Mouse (Mus musculus) small intestine, adult 2 months (tissue): Measurements from ENCODE around the gene Tnni2. TPM values are rescaled to one million over a fixed set of nuclear protein-coding genes. Genes with fewer than 3 reads are reported as not detected.

Source experiments
- H3K27ac ChIP-seq: fragments of 200-500 bp; 2 replicates; pipeline ENCODE4 v1.5.1; 2012; ENCODE audit warnings: low read depth, low read length, control low read depth, inconsistent platforms; ENCODE audit not compliant: insufficient read depth
- H3K27me3 ChIP-seq: fragments of 200-500 bp; 2 replicates; pipeline ENCODE4 v1.6.1; 2012; ENCODE audit warnings: mild to moderate bottlenecking, moderate library complexity, low read length, inconsistent platforms; ENCODE audit not compliant: control insufficient read depth, insufficient read depth
- H3K36me3 ChIP-seq: fragments of 200-500 bp; 2 replicates; pipeline ENCODE4 v1.6.1; 2012; ENCODE audit warnings: mild to moderate bottlenecking, low read length, control low read depth, inconsistent platforms; ENCODE audit not compliant: control insufficient read depth, insufficient read depth
- H3K4me1 ChIP-seq: fragments of 200-500 bp; 2 replicates; pipeline ENCODE4 v1.6.1; 2012; ENCODE audit warnings: low read length, inconsistent platforms, mixed read lengths; ENCODE audit not compliant: control insufficient read depth, insufficient read depth, insufficient read length
- H3K4me3 ChIP-seq: fragments of 200-500 bp; 2 replicates; pipeline ENCODE4 v1.5.1; 2012; ENCODE audit warnings: low read depth, mild to moderate bottlenecking, control low read depth, inconsistent platforms, low read length, moderate library complexity
- CTCF ChIP-seq: fragments of 200-500 bp; IDR thresholded peaks from 2 replicates; pipeline ENCODE4 v1.5.1; 2012; ENCODE audit warnings: low read depth, mild to moderate bottlenecking, control low read depth, inconsistent platforms, low read length, moderate library complexity, mixed read lengths; ENCODE audit not compliant: insufficient replicate concordance, insufficient read length; ENCODE audit errors: extremely low read depth
- POLR2A ChIP-seq: fragments of 200-500 bp; IDR thresholded peaks from 2 replicates; pipeline ENCODE4 v1.6.1; 2012; ENCODE audit warnings: low read depth, mild to moderate bottlenecking, control low read depth, inconsistent platforms, low read length, moderate library complexity
- WGBS: fragments of 180-500 bp; shearing (Covaris S2); methylation state at CpG from one replicate; pipeline ENCODE4 v1.1.7; 2018; 5-methylcytosine and 5-hydroxymethylcytosine counted together
- polyA plus RNA-seq: library from polyadenylated mRNA; depleted of rRNA; stranded (reverse); fragments of >200 nt; gene quantifications from 2 replicates; pipeline ENCODE4 v1.2.3, GENCODE M21; 2012

Gene Tnni2
- polyA plus RNA-seq, 1 experiment: 0.35 TPM

- no peak for TF ChIP-seq CTCF
- TF ChIP-seq POLR2A: no peak
- peak overlapping the region; percentile 62 for H3K27ac ChIP-seq
- no peaks in the 10 kb centered on the region for H3K36me3 ChIP-seq
- no peaks in the 10 kb centered on the region for H3K4me1 ChIP-seq
- 79% methylated on average over 13 of the region's 13 CpGs for WGBS
- peak overlapping the region; percentile 57 for H3K4me3 ChIP-seq
- H3K27me3 ChIP-seq: no peaks in the 10 kb centered on the region
These were observed 35.3 kb downstream of the Tnni2 start for GRCm38 (mm10) chr7:142476795-142477452.

- H3K27me3 ChIP-seq: no peaks in the 10 kb centered on the region
- no peaks in the 10 kb centered on the region for H3K36me3 ChIP-seq
- H3K4me1 ChIP-seq: peaks cover 4% of the 10 kb centered on the region; the same call in 1 of the 2 replicates
- no peak overlapping the region for H3K27ac ChIP-seq
- WGBS: 73% methylated on average over 6 of the region's 6 CpGs
- TF ChIP-seq POLR2A (no peak), CTCF (no peak)
- peak overlapping the region; percentile 27 for H3K4me3 ChIP-seq
These were observed 36.4 kb downstream of the Tnni2 start for GRCm38 (mm10) chr7:142478001-142478400.

GRCm38 (mm10) chr7:142478574-142478973 is 37.0 kb downstream of the Tnni2 start:
- no peaks in the 10 kb centered on the region for H3K27me3 ChIP-seq
- no peaks in the 10 kb centered on the region for H3K36me3 ChIP-seq
- TF ChIP-seq CTCF: no peak
- TF ChIP-seq POLR2A: no peak
- 87% methylated on average over 2 of the region's 2 CpGs for WGBS
- H3K4me3 ChIP-seq: no peak overlapping the region; the same call in 1 of the 2 replicates
- H3K27ac ChIP-seq: no peak overlapping the region
- H3K4me1 ChIP-seq: peaks cover 4% of the 10 kb centered on the region; the same call in 1 of the 2 replicates

- H3K27me3 ChIP-seq: no peaks in the 10 kb centered on the region
- H3K27ac ChIP-seq: peak overlapping the region; percentile 14; the same call in 1 of the 2 replicates
- no peaks in the 10 kb centered on the region for H3K36me3 ChIP-seq
- no peak for TF ChIP-seq POLR2A
- no peak for TF ChIP-seq CTCF
- H3K4me1 ChIP-seq: peaks cover 4% of the 10 kb centered on the region; the same call in 1 of the 2 replicates
- H3K4me3 ChIP-seq: no peak overlapping the region
These were observed 37.7 kb downstream of the Tnni2 start for GRCm38 (mm10) chr7:142479307-142479706.

GRCm38 (mm10) chr7:142479886-142480285 is 38.3 kb downstream of the Tnni2 start:
- Histone ChIP-seq H3K27ac (no peak overlapping the region), H3K27me3 (no peaks in the 10 kb centered on the region), H3K36me3 (no peaks in the 10 kb centered on the region; the same call in 1 of the 2 replicates), H3K4me1 (peaks cover 4% of the 10 kb centered on the region; the same call in 1 of the 2 replicates), H3K4me3 (no peak overlapping the region)
- WGBS: 82% methylated on average over 3 of the region's 3 CpGs
- TF ChIP-seq CTCF (no peak), POLR2A (no peak)

GRCm38 (mm10) chr7:142480661-142481060 is 39.1 kb downstream of the Tnni2 start:
- H3K4me3 ChIP-seq: no peak overlapping the region
- 77% methylated on average over 3 of the region's 3 CpGs for WGBS
- H3K27ac ChIP-seq: peak overlapping the region; percentile 39; the same call in 1 of the 2 replicates
- H3K36me3 ChIP-seq: no peaks in the 10 kb centered on the region; the same call in 1 of the 2 replicates
- H3K27me3 ChIP-seq: no peaks in the 10 kb centered on the region
- peaks cover 4% of the 10 kb centered on the region; the same call in 1 of the 2 replicates for H3K4me1 ChIP-seq
- TF ChIP-seq POLR2A (no peak), CTCF (no peak)

GRCm38 (mm10) chr7:142481186-142481567 is 39.6 kb downstream of the Tnni2 start:
- Histone ChIP-seq H3K36me3 (no peaks in the 10 kb centered on the region; the same call in 1 of the 2 replicates), H3K27ac (peak overlapping the region; percentile 39; the same call in 1 of the 2 replicates), H3K4me3 (no peak overlapping the region), H3K27me3 (no peaks in the 10 kb centered on the region), H3K4me1 (peaks cover 4% of the 10 kb centered on the region; the same call in 1 of the 2 replicates)
- WGBS: 16% methylated on average over 5 of the region's 5 CpGs
- TF ChIP-seq POLR2A (no peak), CTCF (peak; percentile 59; the same call in 1 of the 2 replicates)
